Mouse (Mus musculus) ovary, postnatal 14 days (tissue): ENCODE results near the gene Fam120b.
"Not testable (repeated sequence)": the region's sequence is repeated elsewhere in the genome, so short reads cannot be mapped to it uniquely, and the experiment has no call there.

ENCODE experiments used
- DNase-seq: peaks from one replicate; pipeline ENCODE4 v3.0.0; 2022; ENCODE audit warnings: low spot score

The Fam120b gene

DNA sequence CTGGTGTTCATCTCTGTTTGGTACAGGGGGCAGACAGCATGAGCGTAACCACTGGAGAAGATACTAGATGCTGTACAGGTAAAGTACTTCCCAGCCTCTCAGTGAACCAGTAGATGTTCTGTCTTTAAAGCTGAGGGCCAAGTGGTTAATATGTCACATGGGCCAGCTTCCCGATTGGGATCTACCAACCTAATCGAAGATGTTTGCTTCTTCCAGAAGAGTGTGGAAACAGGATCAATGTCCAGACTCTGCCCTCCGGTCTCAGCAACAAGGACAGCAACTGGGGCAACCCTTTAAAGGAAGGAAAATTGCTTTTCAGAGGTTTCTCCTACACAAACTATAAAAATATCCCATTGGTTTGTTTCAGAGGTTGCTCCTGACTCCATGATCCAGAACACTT lies 35.5 kb downstream of the Fam120b start:
- no peak for DNase-seq

DNA sequence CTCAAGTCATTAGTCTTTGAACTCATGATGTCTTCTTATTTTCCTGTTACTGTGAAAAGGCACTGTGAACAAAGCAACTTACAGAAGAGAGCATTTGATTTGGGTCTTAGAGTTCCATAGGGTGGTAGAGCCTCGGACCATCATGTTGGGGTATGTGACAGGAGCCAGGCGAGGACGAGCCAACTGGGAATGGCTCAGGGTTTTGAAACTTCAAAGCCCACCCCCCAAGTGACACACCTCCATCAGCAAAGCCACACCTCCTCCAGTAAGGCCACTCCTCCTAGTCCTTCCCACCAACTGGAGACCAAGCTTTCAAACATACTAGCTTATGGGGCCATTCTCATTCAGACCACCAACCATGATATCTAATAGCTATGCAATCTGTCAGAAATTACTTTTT lies 36.0 kb downstream of the Fam120b start:
- DNase-seq, result no peak

DNA sequence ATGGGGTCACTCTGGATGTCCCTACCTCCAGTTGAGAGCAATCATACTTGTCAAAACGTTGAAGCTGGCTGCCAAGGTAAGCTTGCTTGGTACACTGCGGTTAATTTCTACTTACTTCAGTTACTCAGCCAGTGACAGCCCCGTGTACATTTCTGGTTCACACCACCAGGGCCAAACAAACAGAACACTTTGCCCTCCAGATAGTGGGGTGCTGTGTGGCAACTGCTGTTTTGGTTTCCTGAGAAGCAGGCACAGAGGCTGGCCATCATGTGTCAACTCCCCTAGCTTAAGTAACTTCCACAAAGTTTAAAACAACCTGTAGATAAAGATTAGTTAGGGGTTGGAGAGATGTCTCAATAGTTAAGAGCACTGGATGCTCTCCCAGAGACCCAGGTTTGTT lies 38.7 kb downstream of the Fam120b start:
- DNase-seq, result no peak

DNA sequence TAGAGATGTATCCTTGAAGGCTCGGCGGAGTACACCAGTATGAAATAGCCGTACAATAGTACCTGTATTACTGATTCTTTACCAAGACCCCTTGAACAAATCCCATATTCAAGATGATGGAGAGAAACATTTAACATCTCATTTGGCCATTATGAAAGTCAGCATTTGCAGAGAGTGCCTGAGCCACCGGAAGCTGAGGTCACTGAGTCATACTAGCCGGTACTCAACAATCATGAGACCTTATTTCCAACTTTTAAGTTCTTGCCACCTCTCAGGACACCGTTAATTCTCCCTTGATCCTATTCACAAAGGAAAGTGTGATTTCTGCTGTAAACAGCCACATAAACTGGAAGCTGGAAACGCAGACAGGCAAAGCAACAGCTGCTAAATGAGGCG lies 44.1 kb downstream of the Fam120b start:
- no peak for DNase-seq

DNA sequence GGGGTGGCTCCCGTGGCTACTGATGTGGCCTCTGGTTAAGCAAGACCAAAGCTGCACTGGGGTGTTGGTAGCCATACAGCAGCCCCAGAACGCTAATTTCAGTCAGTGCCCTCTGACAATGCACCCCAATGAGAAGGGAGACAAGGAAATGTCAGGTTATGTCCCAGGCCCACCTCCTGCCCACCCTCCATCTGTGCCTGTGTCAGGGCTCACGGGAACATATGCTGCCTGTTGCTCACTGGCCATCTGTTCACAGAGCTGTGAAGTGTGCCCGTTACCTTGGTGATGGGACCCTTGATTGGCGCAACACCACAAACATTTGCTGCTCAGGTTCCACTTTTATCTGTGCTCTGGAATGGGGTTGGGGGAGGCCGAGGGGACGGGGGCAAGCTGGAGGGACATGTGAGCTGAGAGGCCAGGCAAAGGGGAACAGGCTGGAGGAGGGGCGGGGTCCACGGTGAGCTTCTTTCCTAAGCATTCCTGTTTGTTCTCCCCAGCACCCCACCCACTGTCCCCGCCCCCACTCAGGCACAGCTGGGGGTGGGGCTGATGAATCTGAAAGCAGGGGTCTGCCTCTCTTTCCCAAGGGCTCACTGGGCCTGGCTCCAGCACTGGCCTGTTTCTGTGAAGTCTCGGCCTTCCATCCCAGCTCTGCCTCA lies 44.6 kb downstream of the Fam120b start:
- no peak for DNase-seq

DNA sequence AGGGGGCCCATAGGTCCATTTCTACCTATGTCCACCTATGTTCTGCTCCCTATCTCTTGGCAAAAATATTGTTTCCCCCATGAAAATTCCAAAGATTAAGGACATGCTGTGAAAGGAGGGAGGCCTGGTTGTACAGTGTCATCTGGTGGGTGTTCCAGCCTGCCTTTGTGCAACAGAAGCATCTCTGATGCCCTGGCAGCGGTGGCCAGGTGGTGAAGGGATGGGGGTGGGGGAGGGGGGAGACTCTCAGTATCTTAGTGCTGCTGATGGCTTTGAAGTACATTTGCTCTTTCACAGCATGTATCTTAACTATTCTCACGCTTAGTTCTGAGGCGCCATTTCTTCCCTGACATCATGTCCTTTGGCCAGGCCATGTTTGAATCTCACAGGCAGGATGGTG lies 49.4 kb downstream of the Fam120b start:
- DNase-seq, result no peak

DNA sequence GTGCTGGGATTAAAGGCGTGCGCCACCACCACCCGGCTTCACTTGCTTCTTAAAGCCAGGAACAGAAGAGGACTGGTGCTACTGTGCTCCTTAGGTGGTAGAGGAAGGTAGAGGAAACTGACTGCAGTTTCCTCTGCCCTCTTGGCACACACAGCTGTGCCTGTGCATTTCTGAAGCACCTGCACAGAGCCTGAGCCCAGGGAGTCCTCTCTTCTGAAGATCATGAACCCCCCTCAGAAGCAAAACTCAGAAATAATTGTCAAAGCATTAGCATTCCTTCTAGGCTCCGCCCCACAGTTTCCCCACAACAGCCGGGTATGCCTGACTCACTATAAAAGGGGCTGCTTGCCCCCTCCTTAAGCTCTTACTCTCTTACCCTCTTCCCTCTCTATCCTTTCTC lies 51.8 kb downstream of the Fam120b start:
- no peak for DNase-seq

DNA sequence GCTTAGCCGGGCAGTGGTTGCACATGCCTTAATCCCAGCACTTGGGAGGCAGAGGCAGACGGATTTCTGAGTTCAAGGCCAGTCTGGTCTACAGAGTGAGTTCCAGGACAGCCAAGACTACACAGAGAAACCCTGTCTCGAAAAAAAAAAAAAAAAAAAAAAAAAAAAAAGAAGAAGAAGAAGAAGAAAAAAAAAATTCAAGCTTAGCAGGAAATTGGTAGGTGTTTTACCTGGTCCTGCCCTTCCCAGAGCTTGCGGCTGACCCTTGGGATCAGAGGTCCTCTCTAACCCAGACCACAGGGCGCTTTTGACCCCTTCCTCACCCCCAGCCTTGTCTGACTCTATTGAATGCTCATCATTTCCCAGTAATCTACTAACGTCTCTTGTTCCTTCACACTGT lies 53.1 kb downstream of the Fam120b start:
- not testable (repeated sequence) for DNase-seq

DNA sequence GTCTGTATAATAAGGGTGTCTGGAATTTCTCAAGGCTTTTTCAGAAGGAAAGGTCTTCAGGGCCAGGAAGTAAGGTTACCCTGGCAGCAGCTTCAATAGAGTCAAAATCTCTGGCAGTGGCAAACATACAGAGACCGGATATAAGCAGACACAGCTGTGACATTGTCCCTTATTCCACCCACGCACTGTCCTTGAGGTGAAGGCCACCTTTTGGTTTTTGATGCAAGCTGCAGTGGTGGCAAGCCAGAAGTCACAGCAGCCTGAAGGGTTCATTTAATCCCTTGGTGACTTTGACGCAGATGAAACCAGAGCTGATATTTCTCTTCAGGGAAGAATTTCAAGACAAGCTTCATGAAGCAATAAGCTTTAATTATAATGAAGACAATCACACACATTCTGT lies 53.6 kb downstream of the Fam120b start:
- DNase-seq, result no peak

DNA sequence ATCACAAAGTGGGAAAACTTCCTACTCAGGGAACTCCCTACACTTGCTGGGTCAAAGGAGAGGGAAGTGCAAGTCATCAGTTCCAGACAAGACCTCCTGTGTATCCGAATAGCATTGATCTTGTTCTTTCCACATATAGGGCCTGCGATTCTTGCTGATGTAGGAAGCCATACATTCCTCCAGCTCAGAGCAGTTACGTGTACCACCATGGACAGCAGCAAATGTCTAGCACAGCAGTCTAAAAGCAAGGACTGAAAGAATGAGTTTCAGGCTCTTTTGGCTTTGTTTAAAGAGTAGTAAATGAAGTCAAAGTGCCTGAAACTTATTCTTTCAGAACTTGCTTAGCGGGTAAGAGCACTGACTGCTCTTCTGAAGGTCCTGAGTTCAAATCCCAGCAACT lies 59.2 kb downstream of the Fam120b start:
- no peak for DNase-seq

DNA sequence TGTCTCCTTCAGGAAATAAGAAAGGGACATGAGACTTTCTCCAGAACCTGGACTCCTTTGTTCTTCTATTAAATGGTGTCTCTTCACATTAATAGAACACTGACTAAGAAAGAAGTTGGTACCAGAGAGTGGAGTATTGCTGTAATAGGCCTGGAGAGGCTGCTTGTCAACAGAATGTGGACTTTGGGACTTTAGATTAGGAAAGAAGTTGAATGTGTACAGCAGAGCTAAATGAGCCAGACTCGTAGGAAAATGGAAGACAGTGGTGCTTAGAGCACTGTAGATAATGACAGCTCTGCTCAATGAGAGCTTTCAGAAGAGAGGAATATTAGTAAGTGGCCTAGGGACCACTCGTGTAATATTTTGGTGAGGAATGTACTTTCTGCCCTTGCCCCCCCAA lies 60.6 kb downstream of the Fam120b start:
- no peak for DNase-seq

DNA sequence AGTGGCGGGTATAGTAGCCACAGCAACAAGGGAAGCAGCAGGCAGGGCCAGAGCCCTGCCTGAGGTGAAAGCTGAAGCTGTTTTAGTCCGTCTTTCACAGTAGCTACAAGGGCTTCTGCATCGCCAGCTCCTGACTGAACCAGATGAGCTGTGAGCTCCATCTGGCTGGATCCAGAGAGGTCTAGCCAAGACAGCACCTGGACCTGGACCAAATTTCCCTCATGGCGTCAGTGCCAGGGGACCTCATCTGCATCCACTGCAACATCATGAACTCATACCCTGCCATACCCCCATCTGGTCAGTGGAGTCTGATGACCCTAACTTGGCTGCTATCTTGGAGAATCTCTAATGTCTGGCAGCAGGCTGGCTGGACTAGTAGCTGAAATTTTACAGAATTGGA lies 63.8 kb downstream of the Fam120b start:
- no peak for DNase-seq

DNA sequence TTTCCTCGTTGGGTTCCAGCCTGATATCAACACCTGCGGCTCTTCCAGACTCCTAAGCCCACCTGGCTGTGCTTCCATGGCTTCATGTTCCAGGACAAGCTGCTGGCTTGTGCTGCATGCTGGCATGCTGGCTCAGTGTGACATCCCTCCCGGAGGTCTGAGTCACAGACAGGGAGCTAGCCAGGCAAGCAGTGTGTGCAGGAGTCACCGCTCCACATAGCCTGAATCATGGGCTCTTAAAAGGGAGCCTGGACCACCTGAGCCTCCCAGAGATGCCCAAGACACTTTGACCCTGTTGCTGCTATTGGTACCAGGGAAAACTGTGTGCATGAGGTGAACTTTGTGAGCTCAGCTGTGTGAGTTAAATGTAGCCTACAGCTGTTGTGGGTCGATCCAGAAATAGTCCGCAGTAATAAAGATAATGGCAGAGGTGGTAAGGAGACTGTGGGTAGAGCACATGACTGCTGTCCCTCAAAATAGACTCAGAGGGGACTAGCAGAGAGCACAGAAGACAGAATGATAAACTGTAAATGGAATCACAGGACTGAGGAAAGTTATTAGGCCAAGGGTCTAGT lies 66.0 kb downstream of the Fam120b start:
- no peak for DNase-seq

DNA sequence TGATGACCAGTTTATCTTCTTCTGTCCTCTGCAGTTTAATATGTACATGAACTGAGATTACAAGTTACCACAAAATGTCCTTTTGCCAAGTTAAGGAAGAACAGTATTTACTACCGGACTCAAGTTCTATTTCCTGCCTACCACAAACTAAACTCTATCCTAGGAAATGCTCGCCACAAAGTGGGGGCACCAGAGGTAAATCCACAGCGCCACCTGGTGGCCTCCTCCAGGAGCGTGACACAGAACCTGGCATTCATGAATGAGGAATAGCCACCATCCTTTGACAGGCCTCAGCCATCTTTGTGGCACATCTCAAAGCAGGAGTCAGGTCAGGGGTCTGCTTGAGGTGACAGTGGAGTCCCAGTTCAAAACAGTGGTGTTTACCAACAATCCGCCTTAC lies 71.7 kb downstream of the Fam120b start:
- DNase-seq, result peak; percentile 51

DNA sequence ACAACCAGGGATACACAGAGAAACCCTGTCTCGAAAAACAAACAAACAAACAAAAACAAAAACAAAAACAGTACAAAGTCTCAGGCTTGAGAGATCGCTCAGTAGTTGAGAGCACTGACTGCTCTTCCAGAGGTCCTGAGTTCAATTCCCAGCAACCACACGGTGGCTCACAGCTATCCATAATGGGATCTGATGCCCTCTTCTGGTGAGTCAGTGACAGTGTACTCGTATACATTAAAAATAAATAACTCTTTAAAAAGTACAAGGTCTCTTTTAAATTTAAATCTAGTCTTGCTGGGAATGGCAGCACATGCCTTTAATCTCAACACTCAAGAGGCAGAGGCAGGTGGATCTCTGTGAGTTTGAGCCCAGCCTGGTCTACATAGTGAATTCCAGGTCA lies 76.7 kb downstream of the Fam120b start:
- no peak for DNase-seq
